Mouse (Mus musculus) erythroblast, embryonic 14.5 days (primary cell): Measurements from ENCODE around the gene Wdr20. TPM values are rescaled to one million over a fixed set of nuclear protein-coding genes. Genes with fewer than 3 reads are reported as not detected.

Experiments
- H3K27me3 ChIP-seq: 2 replicates; pipeline ENCODE4 v1.6.1; 2012; ENCODE audit warnings: inconsistent platforms; ENCODE audit not compliant: control insufficient read depth
- H3K36me3 ChIP-seq: 2 replicates; pipeline ENCODE4 v1.6.1; 2012; ENCODE audit warnings: mild to moderate bottlenecking, inconsistent platforms; ENCODE audit not compliant: control insufficient read depth
- H3K4me1 ChIP-seq: 2 replicates; pipeline ENCODE4 v1.6.1; 2012; ENCODE audit warnings: inconsistent platforms; ENCODE audit not compliant: control insufficient read depth
- H3K4me3 ChIP-seq: replicated peaks from 2 replicates; pipeline ENCODE3; 2012; ENCODE audit warnings: moderate library complexity, mild to moderate bottlenecking, inconsistent platforms
- H3K9me3 ChIP-seq: 2 replicates; pipeline ENCODE4 v1.6.1; 2012; ENCODE audit warnings: low read length, inconsistent platforms, mixed read lengths; ENCODE audit not compliant: control insufficient read depth
- GATA1 ChIP-seq: IDR thresholded peaks from 2 replicates; pipeline ENCODE4 v1.6.1; 2012; ENCODE audit warnings: low read length, inconsistent platforms, mixed read lengths
- TAL1 ChIP-seq: IDR thresholded peaks from 3 replicates; pipeline ENCODE4 v1.6.1; 2012; ENCODE audit warnings: low read length, inconsistent platforms, mixed read lengths
- polyA plus RNA-seq: library from polyadenylated mRNA; stranded (reverse); fragments of >175 nt; gene quantifications from 2 replicates; pipeline ENCODE4 v1.2.3, GENCODE M21; 2012

Wdr20 gene
- polyA plus RNA-seq, 1 experiment, result 0.67 TPM

- H3K36me3 ChIP-seq, result peaks cover 2% of the 10 kb centered on the region; the same call in 1 of the 2 replicates
- TF ChIP-seq GATA1 (no peak), TAL1 (no peak)
- peaks cover 24% of the 10 kb centered on the region for H3K4me1 ChIP-seq
- H3K4me3 ChIP-seq, result no peak overlapping the region
- no peaks in the 10 kb centered on the region for H3K9me3 ChIP-seq
- no peaks in the 10 kb centered on the region for H3K27me3 ChIP-seq
These were observed 30.8 kb downstream of the Wdr20 start for GRCm38 (mm10) chr12:110768562-110768961.

GRCm38 (mm10) chr12:110769660-110770297 is 32.0 kb downstream of the Wdr20 start:
- TF ChIP-seq GATA1 (no peak), TAL1 (no peak)
- peaks cover 24% of the 10 kb centered on the region for H3K4me1 ChIP-seq
- H3K27me3 ChIP-seq, result no peaks in the 10 kb centered on the region
- no peaks in the 10 kb centered on the region for H3K9me3 ChIP-seq
- no peak overlapping the region for H3K4me3 ChIP-seq
- peaks cover 2% of the 10 kb centered on the region; the same call in 1 of the 2 replicates for H3K36me3 ChIP-seq

GRCm38 (mm10) chr12:110770479-110771247 is 32.9 kb downstream of the Wdr20 start:
- no peaks in the 10 kb centered on the region for H3K27me3 ChIP-seq
- peaks cover 24% of the 10 kb centered on the region for H3K4me1 ChIP-seq
- no peak overlapping the region for H3K4me3 ChIP-seq
- no peaks in the 10 kb centered on the region; the same call in 1 of the 2 replicates for H3K36me3 ChIP-seq
- H3K9me3 ChIP-seq, result no peaks in the 10 kb centered on the region
- TF ChIP-seq GATA1, result no peak
- no peak for TF ChIP-seq TAL1

DNA sequence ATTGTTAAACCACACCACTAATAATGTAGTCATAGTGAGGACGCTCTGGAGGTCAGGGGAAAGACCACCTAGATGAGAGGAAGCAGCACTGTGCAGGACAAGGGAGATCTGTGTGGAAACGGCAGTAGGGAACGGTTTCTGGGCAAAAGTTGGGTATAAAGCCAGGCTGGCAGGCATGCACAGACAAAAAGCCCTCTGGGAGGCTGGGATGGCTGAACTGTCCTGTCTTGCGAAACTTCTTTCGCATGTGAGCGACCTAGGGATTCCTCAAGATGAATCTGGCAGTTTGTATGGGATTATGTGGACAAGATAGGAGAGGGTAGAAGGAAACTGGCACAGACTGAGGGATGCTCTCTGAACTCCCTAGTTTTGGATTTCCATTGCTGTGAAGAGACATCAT is 34.2 kb downstream of the Wdr20 start:
- no peaks in the 10 kb centered on the region for H3K9me3 ChIP-seq
- H3K4me1 ChIP-seq, result peaks cover 28% of the 10 kb centered on the region
- H3K36me3 ChIP-seq, result no peaks in the 10 kb centered on the region; the same call in 1 of the 2 replicates
- no peaks in the 10 kb centered on the region for H3K27me3 ChIP-seq
- no peak for TF ChIP-seq GATA1
- H3K4me3 ChIP-seq, result no peak overlapping the region

GRCm38 (mm10) chr12:110775628-110776426 is 38.1 kb downstream of the Wdr20 start:
- H3K4me1 ChIP-seq, result peaks cover 15% of the 10 kb centered on the region
- H3K4me3 ChIP-seq, result no peak overlapping the region
- TF ChIP-seq GATA1 (no peak), TAL1 (no peak)
- H3K27me3 ChIP-seq, result no peaks in the 10 kb centered on the region
- H3K36me3 ChIP-seq, result peaks cover 26% of the 10 kb centered on the region
- H3K9me3 ChIP-seq, result no peaks in the 10 kb centered on the region

DNA sequence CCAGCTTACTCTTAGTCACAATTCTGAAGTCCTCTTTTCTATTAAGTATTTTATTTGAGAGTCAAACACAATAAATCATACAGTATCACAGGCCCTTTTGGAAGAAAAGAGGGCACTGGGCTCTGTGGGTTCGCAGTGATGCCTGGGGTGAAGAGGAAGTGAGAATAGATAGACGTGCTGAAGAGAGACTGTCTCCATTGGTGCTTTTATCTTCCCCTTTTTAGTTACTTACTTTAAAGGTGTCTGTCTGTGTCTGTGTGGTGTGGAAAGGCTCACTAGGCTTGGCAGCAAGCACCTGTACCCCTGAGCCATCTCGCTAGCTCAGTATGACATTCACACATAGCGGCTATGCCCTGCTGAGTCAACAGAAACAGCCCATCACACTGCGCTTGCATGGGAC is 40.1 kb downstream of the Wdr20 start:
- Histone ChIP-seq H3K4me1 (peaks cover 20% of the 10 kb centered on the region), H3K27me3 (no peaks in the 10 kb centered on the region), H3K4me3 (no peak overlapping the region), H3K36me3 (peaks cover 40% of the 10 kb centered on the region), H3K9me3 (no peaks in the 10 kb centered on the region)
- TF ChIP-seq TAL1 (no peak), GATA1 (no peak)

DNA sequence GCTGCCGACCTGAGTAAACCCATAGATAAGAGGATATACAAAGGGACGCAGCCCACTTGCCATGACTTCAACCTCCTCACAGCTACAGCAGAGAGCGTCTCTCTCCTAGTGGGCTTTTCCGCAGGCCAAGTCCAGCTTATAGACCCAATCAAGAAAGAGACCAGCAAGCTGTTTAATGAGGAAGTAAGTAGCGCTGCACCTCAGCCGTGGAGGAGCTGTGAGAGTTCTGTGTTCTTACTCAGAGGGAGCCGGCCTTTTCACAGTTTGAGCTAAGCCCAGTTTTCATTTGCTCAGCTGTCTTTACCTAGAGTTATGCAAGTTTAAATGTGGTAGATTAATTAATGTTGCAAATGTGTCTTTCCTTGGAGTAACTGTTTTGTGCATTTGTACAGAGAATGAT is 41.6 kb downstream of the Wdr20 start:
- no peak for TF ChIP-seq GATA1
- no peak for TF ChIP-seq TAL1
- no peak overlapping the region for H3K4me3 ChIP-seq
- peaks cover 20% of the 10 kb centered on the region for H3K4me1 ChIP-seq
- H3K27me3 ChIP-seq, result no peaks in the 10 kb centered on the region
- no peaks in the 10 kb centered on the region for H3K9me3 ChIP-seq
- H3K36me3 ChIP-seq, result peaks cover 44% of the 10 kb centered on the region

DNA sequence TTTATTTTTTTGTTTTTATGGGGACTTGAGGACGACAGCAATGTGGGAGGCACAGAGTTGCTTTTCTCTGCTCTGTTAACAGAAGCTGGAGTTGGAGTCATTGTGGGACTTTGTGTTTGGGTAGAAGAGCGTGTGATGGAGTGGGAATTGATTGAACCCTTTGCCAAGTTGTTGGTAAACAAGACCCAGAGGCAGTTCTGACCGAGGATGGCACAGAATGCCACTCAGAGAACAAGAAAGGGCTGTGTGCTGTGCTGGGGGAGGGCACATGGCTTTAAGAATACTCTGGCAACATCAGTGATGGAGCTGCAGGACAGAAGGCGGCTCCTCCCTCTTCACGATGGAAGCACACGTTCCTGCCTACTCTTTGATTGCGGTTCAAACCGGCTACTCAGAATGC is 43.4 kb downstream of the Wdr20 start:
- TF ChIP-seq GATA1, result no peak
- TF ChIP-seq TAL1, result no peak
- Histone ChIP-seq H3K36me3 (peaks cover 58% of the 10 kb centered on the region), H3K27me3 (no peaks in the 10 kb centered on the region)

DNA sequence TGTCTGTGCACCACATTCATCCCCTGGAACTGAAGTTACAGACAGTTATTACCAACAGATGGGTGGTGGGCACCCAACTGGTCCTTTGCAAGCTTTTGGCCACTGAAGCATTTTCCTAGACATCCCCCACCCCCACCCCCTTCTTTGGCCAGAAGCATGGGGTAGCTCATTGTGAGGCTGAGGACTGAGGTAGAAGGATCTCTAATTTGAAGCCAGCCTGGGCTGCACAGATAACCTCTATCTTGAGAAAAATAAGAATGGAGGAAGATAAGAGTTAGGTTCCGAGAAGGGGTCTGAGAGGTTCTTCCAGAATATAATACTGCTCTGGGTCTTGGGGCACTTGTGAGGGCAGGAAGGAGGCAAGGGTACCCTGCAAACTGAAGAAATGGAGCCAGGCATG is 44.5 kb downstream of the Wdr20 start:
- Histone ChIP-seq H3K4me3 (no peak overlapping the region), H3K4me1 (peaks cover 16% of the 10 kb centered on the region), H3K36me3 (peaks cover 62% of the 10 kb centered on the region), H3K9me3 (no peaks in the 10 kb centered on the region), H3K27me3 (no peaks in the 10 kb centered on the region)
- TF ChIP-seq GATA1 (no peak), TAL1 (no peak)

More for the DNA sequence above, 43.4 kb downstream of the Wdr20 start:
- Histone ChIP-seq H3K4me1 (peaks cover 16% of the 10 kb centered on the region), H3K4me3 (no peak overlapping the region), H3K9me3 (no peaks in the 10 kb centered on the region)
